Comparison of ENCODE assay signal across 14 mouse cellular contexts in genomic region chr1:133126365-133126740, GRCm38 (mm10). TPM values are rescaled to one million over a fixed set of nuclear protein-coding genes. Genes with fewer than 3 reads are reported as not detected.
"Had no signal": no experiment of that assay in that cellular context is flagged by ENCODE, and none has a peak within 500 bp of the region (broad histone marks: within the 10 kb centered on the region; RNA-seq: fewer than 3 reads in every experiment).

No protein-coding gene starts in this region.

- DNase-seq: kidney, adult 9 months; kidney, postnatal 14 days; lung, embryonic 14.5 days; right cerebral cortex, postnatal 14 days; right cerebral cortex, postnatal 4 days; thymus, adult 2 months; thymus, postnatal 14 days had no signal

- H3K9ac ChIP-seq: limb, embryonic 13.5 days; liver, embryonic 12.5 days; lung, embryonic 14.5 days; midbrain, embryonic 13.5 days had no signal

- H3K36me3 ChIP-seq: limb, embryonic 10.5 days; limb, embryonic 13.5 days; liver, embryonic 12.5 days; midbrain, embryonic 13.5 days had no signal

- H3K27ac ChIP-seq: limb, embryonic 10.5 days; limb, embryonic 13.5 days; liver, embryonic 12.5 days; macrophage; midbrain, embryonic 13.5 days; stomach, postnatal 0 days had no signal

- H3K4me2 ChIP-seq: limb, embryonic 13.5 days; liver, embryonic 12.5 days; lung, embryonic 14.5 days; midbrain, embryonic 13.5 days had no signal

- H3K9me3 ChIP-seq: limb, embryonic 10.5 days; liver, embryonic 12.5 days; midbrain, embryonic 13.5 days had no signal

- ATAC-seq: liver, embryonic 12.5 days; lung, postnatal 0 days; midbrain, embryonic 13.5 days had no signal

- H3K27me3 ChIP-seq: limb, embryonic 13.5 days; liver, embryonic 12.5 days; midbrain, embryonic 13.5 days had no signal

- H3K4me3 ChIP-seq: limb, embryonic 10.5 days; limb, embryonic 13.5 days; liver, embryonic 12.5 days; midbrain, embryonic 13.5 days had no signal

RNA-seq across cellular contexts. Expression of gene Plekha6, which starts 37.7 kb away (rescaled TPM):
- polyA plus RNA-seq: macrophage had no signal
